Mouse (Mus musculus) midbrain, embryonic 14.5 days (tissue): ENCODE results near the gene Pcgf2. TPM values are rescaled to one million over a fixed set of nuclear protein-coding genes. Genes with fewer than 3 reads are reported as not detected.

ENCODE experiments used
- ATAC-seq: fragments of 200-750 bp; cut with Nextera tagmentation; 2 replicates; pipeline ENCODE4 v1.8.0; 2017; ENCODE audit warnings: moderate number of reproducible peaks, moderate library complexity; ENCODE audit not compliant: low FRiP score, low TSS enrichment
- DNase-seq: peaks from one replicate; pipeline ENCODE4 v3.0.0-alpha.2; 2015
- H3K27ac ChIP-seq: fragments of 300-500 bp; sonication (generic); replicated peaks from 2 replicates; pipeline ENCODE4 v1.5.1; 2014; ENCODE audit warnings: mild to moderate bottlenecking, low read depth, low read length, moderate library complexity
- H3K27me3 ChIP-seq: fragments of 300-500 bp; sonication (generic); 2 replicates; pipeline ENCODE4 v1.6.1; 2014; ENCODE audit warnings: low read length, control low read depth, mixed read lengths; ENCODE audit not compliant: control insufficient read depth, insufficient read depth
- H3K36me3 ChIP-seq: fragments of 300-500 bp; sonication (generic); 2 replicates; pipeline ENCODE4 v1.6.1; 2014; ENCODE audit warnings: low read length, control low read depth; ENCODE audit not compliant: control insufficient read depth, insufficient read depth
- H3K4me1 ChIP-seq: fragments of 300-500 bp; sonication (generic); 2 replicates; pipeline ENCODE4 v1.6.1; 2014; ENCODE audit warnings: mild to moderate bottlenecking, antibody characterized with exemption, low read length, control low read depth; ENCODE audit not compliant: control insufficient read depth, insufficient read depth
- H3K4me2 ChIP-seq: fragments of 300-500 bp; sonication (generic); 2 replicates; pipeline ENCODE4 v1.6.1; 2014; ENCODE audit warnings: mild to moderate bottlenecking, low read length, moderate library complexity
- H3K4me3 ChIP-seq: fragments of 300-500 bp; sonication (generic); replicated peaks from 2 replicates; pipeline ENCODE4 v1.5.1; 2014; ENCODE audit warnings: low read depth, low read length
- H3K9ac ChIP-seq: fragments of 300-500 bp; sonication (generic); replicated peaks from 2 replicates; pipeline ENCODE4 v1.6.1; 2014; ENCODE audit warnings: mild to moderate bottlenecking, low read length, moderate library complexity
- H3K9me3 ChIP-seq: fragments of 300-500 bp; sonication (generic); 2 replicates; pipeline ENCODE4 v1.6.1; 2016; ENCODE audit warnings: low read length, control low read depth, mixed read lengths; ENCODE audit not compliant: control insufficient read depth
- WGBS: fragments of 180-500 bp; shearing (Covaris S2); extraction: QIAGEN DNeasy Blood & Tissue Kit; methylation state at CpG from one replicate; pipeline ENCODE4 v1.1.7; 2014; 5-methylcytosine and 5-hydroxymethylcytosine counted together
- polyA plus RNA-seq: library from polyadenylated mRNA; unstranded; fragments of >200 nt; fragmentation: Nextera tagmentation; extraction: Ambion mirVana; gene quantifications from 2 replicates; pipeline ENCODE4 v1.2.1, GENCODE M21; 2014

Gene Pcgf2
- polyA plus RNA-seq, 1 experiment from 2014 or later: 25.5 TPM

- H3K27me3 ChIP-seq: no peaks in the 10 kb centered on the region
- DNase-seq: no peak
- H3K36me3 ChIP-seq: peaks cover 48% of the 10 kb centered on the region
- 85% methylated on average over 6 of the region's 6 CpGs for WGBS
- H3K4me2 ChIP-seq: no peak overlapping the region
- H3K27ac ChIP-seq: no peak overlapping the region
- no peak overlapping the region for H3K4me3 ChIP-seq
- no peaks in the 10 kb centered on the region for H3K9me3 ChIP-seq
- H3K4me1 ChIP-seq: peaks cover 8% of the 10 kb centered on the region; the same call in 1 of the 2 replicates
- no peak overlapping the region for H3K9ac ChIP-seq
- ATAC-seq: no peak
Measured at GRCm38 (mm10) chr11:97682504-97683055, 17.7 kb downstream of the Pcgf2 start.

- Histone ChIP-seq H3K4me2 (no peak overlapping the region), H3K9me3 (no peaks in the 10 kb centered on the region), H3K36me3 (peaks cover 68% of the 10 kb centered on the region), H3K9ac (no peak overlapping the region), H3K27me3 (no peaks in the 10 kb centered on the region), H3K27ac (no peak overlapping the region; the same call in 1 of the 2 replicates), H3K4me3 (no peak overlapping the region), H3K4me1 (peaks cover 12% of the 10 kb centered on the region; the same call in 1 of the 2 replicates)
- ATAC-seq: no peak
- WGBS: 71% methylated on average over 12 of the region's 12 CpGs
- DNase-seq: no peak
Measured at GRCm38 (mm10) chr11:97680430-97680829, 19.9 kb downstream of the Pcgf2 start.

- no peak overlapping the region for H3K27ac ChIP-seq
- no peak overlapping the region for H3K4me2 ChIP-seq
- no peak overlapping the region for H3K9ac ChIP-seq
- H3K4me3 ChIP-seq: no peak overlapping the region
- ATAC-seq (no peak; the same call in 1 of the 2 replicates), DNase-seq (no peak)
- H3K9me3 ChIP-seq: no peaks in the 10 kb centered on the region
- H3K36me3 ChIP-seq: peaks cover 89% of the 10 kb centered on the region
- WGBS: 63% methylated on average over 15 of the region's 15 CpGs
- peaks cover 9% of the 10 kb centered on the region; the same call in 1 of the 2 replicates for H3K4me1 ChIP-seq
- H3K27me3 ChIP-seq: no peaks in the 10 kb centered on the region
Measured at GRCm38 (mm10) chr11:97678301-97678700, 22.0 kb downstream of the Pcgf2 start.

- H3K9me3 ChIP-seq: no peaks in the 10 kb centered on the region
- H3K4me1 ChIP-seq: peaks cover 9% of the 10 kb centered on the region; the same call in 1 of the 2 replicates
- WGBS: 29% methylated on average over 8 of the region's 8 CpGs
- H3K4me3 ChIP-seq: no peak overlapping the region
- no peak overlapping the region for H3K9ac ChIP-seq
- H3K36me3 ChIP-seq: peaks cover 94% of the 10 kb centered on the region
- H3K4me2 ChIP-seq: no peak overlapping the region
- ATAC-seq (no peak), DNase-seq (no peak)
- H3K27ac ChIP-seq: 0 out of 2 replicates have a peak overlapping the region, but pooled peaks have one; percentile 9
- no peaks in the 10 kb centered on the region for H3K27me3 ChIP-seq
Measured at GRCm38 (mm10) chr11:97677842-97678241, 22.5 kb downstream of the Pcgf2 start.

- H3K4me3 ChIP-seq: no peak overlapping the region
- peak; percentile 68 for DNase-seq
- no peak overlapping the region for H3K4me2 ChIP-seq
- H3K9me3 ChIP-seq: no peaks in the 10 kb centered on the region
- 11% methylated on average over 15 of the region's 15 CpGs for WGBS
- H3K4me1 ChIP-seq: peaks cover 9% of the 10 kb centered on the region; the same call in 1 of the 2 replicates
- ATAC-seq: no peak
- peak overlapping the region; percentile 9; the same call in 1 of the 2 replicates for H3K27ac ChIP-seq
- no peaks in the 10 kb centered on the region for H3K27me3 ChIP-seq
- H3K9ac ChIP-seq: no peak overlapping the region
- peaks cover 94% of the 10 kb centered on the region for H3K36me3 ChIP-seq
Measured at GRCm38 (mm10) chr11:97677381-97677780, 22.9 kb downstream of the Pcgf2 start.

GRCm38 (mm10) chr11:97676050-97676754 lies 24.1 kb downstream of the Pcgf2 start:
- Histone ChIP-seq H3K4me3 (no peak overlapping the region), H3K4me2 (no peak overlapping the region), H3K9ac (0 out of 2 replicates have a peak overlapping the region, but pooled peaks have one; percentile 3), H3K27ac (0 out of 2 replicates have a peak overlapping the region, but pooled peaks have one; percentile 9), H3K9me3 (no peaks in the 10 kb centered on the region), H3K36me3 (peaks cover 94% of the 10 kb centered on the region), H3K4me1 (peaks cover 9% of the 10 kb centered on the region; the same call in 1 of the 2 replicates), H3K27me3 (no peaks in the 10 kb centered on the region)
- WGBS: 83% methylated on average over 15 of the region's 15 CpGs
- DNase-seq (no peak), ATAC-seq (no peak)

- no peaks in the 10 kb centered on the region for H3K9me3 ChIP-seq
- H3K4me2 ChIP-seq: no peak overlapping the region
- no peaks in the 10 kb centered on the region for H3K27me3 ChIP-seq
- no peak overlapping the region for H3K4me3 ChIP-seq
- H3K9ac ChIP-seq: no peak overlapping the region
- DNase-seq (no peak), ATAC-seq (no peak)
- 77% methylated on average over 11 of the region's 11 CpGs for WGBS
- peaks cover 21% of the 10 kb centered on the region for H3K4me1 ChIP-seq
- no peak overlapping the region for H3K27ac ChIP-seq
- peaks cover 95% of the 10 kb centered on the region for H3K36me3 ChIP-seq
Measured at GRCm38 (mm10) chr11:97673148-97673547, 27.1 kb downstream of the Pcgf2 start.

GRCm38 (mm10) chr11:97671177-97671527 lies 29.1 kb downstream of the Pcgf2 start:
- H3K4me2 ChIP-seq: no peak overlapping the region
- no peak overlapping the region for H3K4me3 ChIP-seq
- H3K27ac ChIP-seq: no peak overlapping the region
- peaks cover 12% of the 10 kb centered on the region; the same call in 1 of the 2 replicates for H3K4me1 ChIP-seq
- peaks cover 86% of the 10 kb centered on the region for H3K36me3 ChIP-seq
- no peaks in the 10 kb centered on the region for H3K27me3 ChIP-seq
- ATAC-seq (no peak), DNase-seq (no peak)
- no peaks in the 10 kb centered on the region for H3K9me3 ChIP-seq
- H3K9ac ChIP-seq: no peak overlapping the region
- 35% methylated on average over 2 of the region's 2 CpGs for WGBS
